Mouse (Mus musculus) liver, embryonic 12.5 days (tissue): ENCODE data around the gene Knop1. TPM values are rescaled to one million over a fixed set of nuclear protein-coding genes. Genes with fewer than 3 reads are reported as not detected.

ENCODE experiments used
- ATAC-seq: fragments of 200-750 bp; cut with Nextera tagmentation; 2 replicates; pipeline ENCODE4 v1.8.0; 2017; ENCODE audit warnings: moderate number of reproducible peaks, mild to moderate bottlenecking, moderate library complexity
- H3K27ac ChIP-seq: fragments of 300-500 bp; sonication (generic); 2 replicates; pipeline ENCODE4 v1.5.1; 2016; ENCODE audit warnings: mild to moderate bottlenecking
- H3K27me3 ChIP-seq: fragments of 300-500 bp; sonication (generic); replicated peaks from 2 replicates; pipeline ENCODE4 v1.6.1; 2016; ENCODE audit warnings: mild to moderate bottlenecking, moderate library complexity
- H3K36me3 ChIP-seq: fragments of 300-500 bp; sonication (generic); 2 replicates; pipeline ENCODE4 v1.6.1; 2016; ENCODE audit warnings: mild to moderate bottlenecking, moderate library complexity
- H3K4me1 ChIP-seq: fragments of 300-500 bp; sonication (generic); 2 replicates; pipeline ENCODE4 v1.6.1; 2016
- H3K4me2 ChIP-seq: fragments of 300-500 bp; sonication (generic); 2 replicates; pipeline ENCODE4 v1.6.1; 2016; ENCODE audit warnings: mild to moderate bottlenecking, moderate library complexity
- H3K4me3 ChIP-seq: fragments of 300-500 bp; sonication (generic); 2 replicates; pipeline ENCODE4 v1.5.1; 2016; ENCODE audit warnings: mild to moderate bottlenecking, moderate library complexity
- H3K9ac ChIP-seq: fragments of 300-500 bp; sonication (generic); 2 replicates; pipeline ENCODE4 v1.6.1; 2016; ENCODE audit warnings: mild to moderate bottlenecking, moderate library complexity
- H3K9me3 ChIP-seq: fragments of 300-500 bp; sonication (generic); replicated peaks from 2 replicates; pipeline ENCODE4 v1.6.1; 2016; ENCODE audit warnings: mild to moderate bottlenecking, moderate library complexity
- WGBS: fragments of 180-500 bp; shearing (Covaris S2); methylation state at CpG from one replicate; pipeline ENCODE4 v1.1.7; 2016; ENCODE audit not compliant: insufficient replicate concordance; 5-methylcytosine and 5-hydroxymethylcytosine counted together
- polyA plus RNA-seq: library from polyadenylated mRNA; unstranded; fragments of >200 nt; fragmentation: Nextera tagmentation; extraction: Ambion mirVana; gene quantifications from 2 replicates; pipeline ENCODE4 v1.2.1, GENCODE M21; 2016

The Knop1 gene
- polyA plus RNA-seq, 1 experiment from 2014 or later: 60.2 TPM

DNA sequence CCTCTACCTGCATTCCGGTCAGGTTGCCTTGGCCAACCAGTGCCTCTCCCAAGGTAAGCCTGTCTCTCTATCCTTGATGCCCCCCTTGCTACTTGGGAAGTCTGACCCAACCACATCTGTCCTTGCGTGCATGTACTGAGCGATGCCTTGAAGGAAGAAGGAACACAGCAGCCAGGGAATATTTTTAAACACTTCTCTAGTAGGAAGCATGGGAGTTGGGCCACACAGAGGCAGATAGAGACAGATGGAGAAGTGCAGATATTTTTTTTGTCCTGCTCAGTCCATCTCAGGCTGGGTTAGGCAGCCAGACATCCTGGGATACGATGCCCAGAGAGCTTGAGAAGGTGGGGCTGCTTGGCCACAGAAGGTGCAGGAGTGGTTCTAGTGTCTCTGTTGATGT lies 42.5 kb downstream of the Knop1 start:
- ATAC-seq: no peak
- 86% methylated on average over 4 of the region's 4 CpGs for WGBS
- no peak overlapping the region for H3K9ac ChIP-seq
- H3K4me3 ChIP-seq: no peak overlapping the region
- H3K9me3 ChIP-seq: no peaks in the 10 kb centered on the region
- peaks cover 24% of the 10 kb centered on the region for H3K4me1 ChIP-seq
- H3K36me3 ChIP-seq: peaks cover 45% of the 10 kb centered on the region
- no peak overlapping the region for H3K27ac ChIP-seq
- no peaks in the 10 kb centered on the region for H3K27me3 ChIP-seq
- no peak overlapping the region for H3K4me2 ChIP-seq

- H3K27ac ChIP-seq: peak overlapping the region; percentile 61
- ATAC-seq: peak; percentile 65
- WGBS: 35% methylated on average over 12 of the region's 12 CpGs
- H3K27me3 ChIP-seq: no peaks in the 10 kb centered on the region
- H3K4me2 ChIP-seq: 0 out of 2 replicates have a peak overlapping the region, but pooled peaks have one; percentile 12
- H3K4me1 ChIP-seq: peaks cover 24% of the 10 kb centered on the region
- H3K4me3 ChIP-seq: no peak overlapping the region
- peaks cover 26% of the 10 kb centered on the region for H3K36me3 ChIP-seq
- no peaks in the 10 kb centered on the region for H3K9me3 ChIP-seq
- no peak overlapping the region for H3K9ac ChIP-seq
These were observed 44.5 kb downstream of the Knop1 start for GRCm38 (mm10) chr7:118811407-118812106.

DNA sequence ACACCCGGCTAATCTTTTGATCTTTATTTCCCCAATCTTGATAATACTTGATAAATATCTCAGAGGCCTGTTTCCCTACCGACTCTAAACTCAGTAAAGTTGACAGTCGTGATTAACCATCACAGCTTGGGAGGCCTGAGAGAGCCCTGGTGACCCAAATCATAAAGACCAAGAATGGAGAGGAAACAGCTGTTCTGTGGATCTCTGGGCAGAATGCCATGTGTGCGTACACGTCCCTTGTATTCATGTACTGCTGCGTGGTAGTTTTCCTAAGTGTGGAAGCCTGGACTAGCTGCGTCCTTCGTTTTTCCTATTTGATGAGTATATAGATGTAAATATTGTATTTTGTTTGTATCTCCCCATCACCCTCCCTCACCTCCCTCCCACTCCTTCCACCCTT lies 48.2 kb downstream of the Knop1 start:
- no peak for ATAC-seq
- 79% methylated on average over 8 of the region's 8 CpGs for WGBS

DNA sequence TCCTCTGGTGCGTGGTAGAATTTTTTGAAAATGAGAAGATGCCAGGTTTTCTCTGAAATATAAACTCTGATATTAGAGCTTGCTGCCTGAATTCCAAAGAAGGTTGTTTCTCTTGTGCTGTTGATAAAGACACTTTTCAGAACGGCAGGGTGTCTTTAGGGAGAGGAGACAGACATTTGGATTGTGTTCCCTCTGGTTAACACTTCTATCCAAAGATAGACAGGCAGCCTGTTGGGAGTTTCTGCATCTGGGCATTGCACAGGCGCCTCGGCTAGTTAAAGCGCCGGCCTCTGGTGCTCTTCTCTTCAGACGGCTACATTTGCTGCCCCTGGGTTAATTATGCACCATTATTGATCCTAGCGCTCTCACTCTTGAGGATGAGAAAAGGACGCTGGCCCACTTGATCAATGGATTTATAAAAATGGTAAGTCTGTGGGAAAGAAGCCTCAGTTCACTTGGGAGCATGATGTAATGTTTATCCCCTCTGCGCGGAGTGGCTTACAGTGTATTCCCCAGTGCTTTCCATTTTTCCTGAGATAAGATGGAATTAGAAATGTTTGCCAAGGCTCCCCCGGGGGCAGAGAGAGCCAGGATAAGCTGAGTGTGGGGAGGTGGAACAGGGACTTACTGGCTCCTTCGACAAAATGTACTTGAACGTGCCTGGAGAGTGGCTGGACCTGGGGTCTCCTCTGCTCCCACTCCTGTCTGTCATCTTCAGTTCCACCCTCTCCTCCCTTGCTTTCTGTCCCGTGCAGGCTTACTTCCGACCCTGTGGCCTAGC lies 49.2 kb downstream of the Knop1 start:
- Histone ChIP-seq H3K27ac (no peak overlapping the region), H3K27me3 (no peaks in the 10 kb centered on the region), H3K4me3 (no peak overlapping the region), H3K36me3 (peaks cover 27% of the 10 kb centered on the region), H3K9me3 (no peaks in the 10 kb centered on the region), H3K4me2 (no peak overlapping the region; the same call in 1 of the 2 replicates), H3K9ac (no peak overlapping the region), H3K4me1 (peaks cover 13% of the 10 kb centered on the region)
- WGBS: 69% methylated on average over 16 of the region's 16 CpGs
- ATAC-seq: no peak

More for the DNA sequence above, 48.2 kb downstream of the Knop1 start:
- peaks cover 22% of the 10 kb centered on the region for H3K4me1 ChIP-seq
- H3K4me2 ChIP-seq: no peak overlapping the region
- H3K36me3 ChIP-seq: peaks cover 17% of the 10 kb centered on the region
- no peaks in the 10 kb centered on the region for H3K27me3 ChIP-seq
- H3K9me3 ChIP-seq: no peaks in the 10 kb centered on the region
- no peak overlapping the region for H3K9ac ChIP-seq
- no peak overlapping the region for H3K4me3 ChIP-seq
- no peak overlapping the region for H3K27ac ChIP-seq

GRCm38 (mm10) chr7:118803425-118803824 lies 52.6 kb downstream of the Knop1 start:
- no peak for ATAC-seq
- Histone ChIP-seq H3K27me3 (no peaks in the 10 kb centered on the region), H3K9ac (no peak overlapping the region), H3K4me2 (no peak overlapping the region), H3K36me3 (peaks cover 46% of the 10 kb centered on the region), H3K27ac (no peak overlapping the region), H3K9me3 (no peaks in the 10 kb centered on the region), H3K4me3 (no peak overlapping the region), H3K4me1 (peaks cover under 1% of the 10 kb centered on the region; the same call in 1 of the 2 replicates)
- WGBS: 83% methylated on average over 8 of the region's 8 CpGs

DNA sequence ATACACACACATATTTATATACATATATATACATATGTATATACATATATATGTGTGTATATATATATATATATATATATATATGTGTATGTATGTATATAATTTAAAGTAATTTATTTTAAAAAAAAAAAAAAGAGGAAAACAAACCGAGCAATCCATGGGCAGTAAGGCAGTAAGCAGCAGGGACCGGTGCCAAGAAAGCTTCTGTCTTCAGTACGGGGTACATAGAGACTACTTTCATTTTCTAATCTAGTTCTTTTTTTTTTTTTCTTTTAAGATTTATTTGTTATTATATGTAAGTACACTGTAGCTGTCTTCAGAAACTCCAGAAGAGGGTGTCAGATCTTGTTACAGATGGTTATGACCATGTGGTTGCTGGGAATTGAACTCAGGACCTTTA lies 54.3 kb downstream of the Knop1 start:
- peaks cover 5% of the 10 kb centered on the region; the same call in 1 of the 2 replicates for H3K4me1 ChIP-seq
- no peak for ATAC-seq
- no peaks in the 10 kb centered on the region for H3K9me3 ChIP-seq
- H3K27ac ChIP-seq: no peak overlapping the region
- H3K4me3 ChIP-seq: no peak overlapping the region
- WGBS: 84% methylated on average over 3 of the region's 3 CpGs
- H3K27me3 ChIP-seq: no peaks in the 10 kb centered on the region
- no peak overlapping the region for H3K4me2 ChIP-seq
- H3K9ac ChIP-seq: no peak overlapping the region
- peaks cover 48% of the 10 kb centered on the region for H3K36me3 ChIP-seq

DNA sequence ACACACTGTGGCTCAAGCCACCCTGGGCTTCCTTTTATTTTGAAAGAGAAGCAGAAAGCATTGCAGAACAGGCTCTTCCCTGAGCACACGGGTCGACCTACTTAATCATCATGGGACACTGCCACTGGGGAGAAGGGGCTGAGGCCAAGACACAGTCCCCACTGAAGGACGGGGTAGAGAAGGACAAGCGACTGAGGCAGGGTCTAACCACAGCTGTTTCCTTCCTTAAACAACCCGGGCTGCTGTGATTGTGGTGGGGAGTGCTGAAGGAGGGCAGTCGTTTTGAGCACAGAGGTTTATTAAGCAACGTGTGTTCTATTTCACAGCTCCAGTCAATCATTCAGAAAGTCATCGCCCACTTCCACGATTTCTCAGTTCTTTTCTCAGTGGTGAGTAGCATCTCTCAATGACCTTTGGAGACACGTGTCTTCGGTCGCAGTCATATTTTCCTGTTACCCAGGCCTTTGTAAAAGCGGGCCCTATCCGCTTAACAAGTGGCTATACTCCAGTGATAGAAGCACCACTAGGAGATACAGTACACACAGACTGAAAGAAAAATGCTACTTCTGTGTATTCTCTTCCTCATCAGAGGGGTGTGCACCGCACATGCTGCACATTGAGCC lies 55.8 kb downstream of the Knop1 start:
- Histone ChIP-seq H3K27ac (no peak overlapping the region), H3K9me3 (no peaks in the 10 kb centered on the region), H3K36me3 (peaks cover 59% of the 10 kb centered on the region), H3K27me3 (no peaks in the 10 kb centered on the region), H3K4me2 (no peak overlapping the region), H3K9ac (no peak overlapping the region), H3K4me1 (peaks cover 5% of the 10 kb centered on the region; the same call in 1 of the 2 replicates), H3K4me3 (no peak overlapping the region)
- WGBS: 57% methylated on average over 15 of the region's 15 CpGs
- ATAC-seq: no peak

- no peak for ATAC-seq
- Histone ChIP-seq H3K4me2 (peak overlapping the region; percentile 14; the same call in 1 of the 2 replicates), H3K4me1 (peaks cover 5% of the 10 kb centered on the region; the same call in 1 of the 2 replicates), H3K27me3 (no peaks in the 10 kb centered on the region), H3K9ac (no peak overlapping the region), H3K36me3 (peaks cover 68% of the 10 kb centered on the region), H3K4me3 (no peak overlapping the region), H3K9me3 (no peaks in the 10 kb centered on the region), H3K27ac (peak overlapping the region; percentile 60)
- WGBS: 33% methylated on average over 6 of the region's 6 CpGs
These were observed 57.9 kb downstream of the Knop1 start for GRCm38 (mm10) chr7:118798105-118798570.

GRCm38 (mm10) chr7:118797600-118797999 lies 58.5 kb downstream of the Knop1 start:
- Histone ChIP-seq H3K36me3 (peaks cover 68% of the 10 kb centered on the region), H3K27me3 (no peaks in the 10 kb centered on the region), H3K27ac (no peak overlapping the region), H3K4me2 (no peak overlapping the region), H3K4me1 (peaks cover 5% of the 10 kb centered on the region; the same call in 1 of the 2 replicates), H3K9me3 (no peaks in the 10 kb centered on the region), H3K9ac (no peak overlapping the region), H3K4me3 (no peak overlapping the region)
- WGBS: 45% methylated on average over 7 of the region's 7 CpGs
- no peak for ATAC-seq

- peaks cover 5% of the 10 kb centered on the region; the same call in 1 of the 2 replicates for H3K4me1 ChIP-seq
- WGBS: 76% methylated on average over 9 of the region's 9 CpGs
- no peaks in the 10 kb centered on the region for H3K9me3 ChIP-seq
- H3K27ac ChIP-seq: no peak overlapping the region
- no peak overlapping the region for H3K9ac ChIP-seq
- H3K4me3 ChIP-seq: no peak overlapping the region
- H3K36me3 ChIP-seq: peaks cover 68% of the 10 kb centered on the region
- no peak for ATAC-seq
- H3K27me3 ChIP-seq: no peaks in the 10 kb centered on the region
- H3K4me2 ChIP-seq: no peak overlapping the region
These were observed 59.2 kb downstream of the Knop1 start for GRCm38 (mm10) chr7:118796838-118797237.

DNA sequence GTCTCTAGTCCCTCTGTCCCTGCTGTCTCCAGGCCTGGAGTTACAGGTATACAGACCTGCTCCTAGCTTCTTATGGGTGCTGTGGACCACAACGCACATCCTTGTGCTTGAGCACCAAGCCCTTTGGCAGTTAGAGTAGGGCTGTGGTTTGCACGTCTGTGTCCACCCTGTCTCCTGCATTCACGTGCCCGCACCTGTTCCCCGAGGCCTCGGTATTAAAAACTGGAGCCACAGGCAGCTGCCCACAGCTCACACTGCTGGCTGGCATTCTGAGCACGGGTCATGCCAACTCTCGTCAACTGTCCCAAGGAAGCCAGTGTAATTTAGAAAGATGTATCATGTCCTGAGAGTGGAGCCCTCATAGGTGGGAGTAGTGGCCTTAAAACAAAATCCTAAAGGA lies 60.3 kb downstream of the Knop1 start:
- no peak overlapping the region for H3K9ac ChIP-seq
- H3K27ac ChIP-seq: no peak overlapping the region
- H3K4me1 ChIP-seq: peaks cover 5% of the 10 kb centered on the region; the same call in 1 of the 2 replicates
- H3K4me2 ChIP-seq: no peak overlapping the region
- ATAC-seq: no peak
- H3K4me3 ChIP-seq: no peak overlapping the region
- no peaks in the 10 kb centered on the region for H3K9me3 ChIP-seq
- H3K27me3 ChIP-seq: no peaks in the 10 kb centered on the region
- H3K36me3 ChIP-seq: peaks cover 70% of the 10 kb centered on the region
- whole genome bisulfite sequencing: 86% methylated on average over 8 of the region's 8 CpGs

GRCm38 (mm10) chr7:118793899-118794298 lies 62.2 kb downstream of the Knop1 start:
- no peaks in the 10 kb centered on the region for H3K27me3 ChIP-seq
- no peaks in the 10 kb centered on the region for H3K9me3 ChIP-seq
- H3K36me3 ChIP-seq: peaks cover 63% of the 10 kb centered on the region
- H3K27ac ChIP-seq: no peak overlapping the region
- H3K4me3 ChIP-seq: no peak overlapping the region
- 84% methylated on average over 8 of the region's 8 CpGs for WGBS
- H3K9ac ChIP-seq: no peak overlapping the region
- H3K4me2 ChIP-seq: no peak overlapping the region
- peaks cover 5% of the 10 kb centered on the region; the same call in 1 of the 2 replicates for H3K4me1 ChIP-seq
- no peak for ATAC-seq
